In the genomic region with DNA sequence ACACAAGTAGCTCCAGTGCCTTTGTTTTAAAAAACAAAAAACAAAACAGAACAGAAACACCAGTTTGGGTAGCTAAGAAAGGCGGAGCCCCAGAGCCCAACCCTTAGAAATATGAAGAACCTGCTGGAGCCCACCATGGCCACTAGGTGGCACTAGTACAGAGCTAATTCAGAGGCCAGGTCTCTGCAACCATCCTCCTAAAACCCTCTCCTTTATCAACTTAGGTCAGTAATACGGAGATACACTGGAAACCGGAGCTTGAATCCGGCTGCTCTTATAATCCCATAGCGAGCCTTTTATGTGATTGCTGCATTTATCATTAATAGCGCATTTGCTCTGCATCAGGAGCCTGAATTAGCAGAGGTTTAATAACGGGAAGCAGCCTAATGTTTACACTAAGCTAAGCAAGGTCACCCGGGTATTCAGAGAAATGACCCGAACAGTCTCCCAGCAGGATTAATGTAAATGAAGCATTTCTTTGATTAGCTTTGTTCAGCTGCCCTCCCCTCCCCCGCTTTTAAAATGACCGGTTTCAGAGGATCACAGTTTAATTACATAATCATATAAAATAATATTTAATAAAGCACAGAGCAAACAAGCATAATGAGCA, we compare ENCODE assay signal across 8 mouse cellular contexts. TPM values are rescaled to one million over a fixed set of nuclear protein-coding genes. Genes with fewer than 3 reads are reported as not detected.
A peak's percentile ranks its signal among the peaks of the same experiment; 100 is the strongest.
DNase-seq lines count a peak whose midpoint lies in the region; ATAC-seq and TF ChIP-seq lines count a peak whose summit lies in the region.

No protein-coding gene starts in this region.

- under 1% methylated on average over 11 of the region's 11 CpGs for WGBS in forebrain, embryonic 12.5 days
- WGBS in heart, embryonic 16.5 days, result 3% methylated on average over 11 of the region's 11 CpGs
- WGBS in liver, embryonic 13.5 days (ENCODE audit: insufficient replicate concordance), result 3% methylated on average over 11 of the region's 11 CpGs
- WGBS in stomach, embryonic 16.5 days, result 2% methylated on average over 11 of the region's 11 CpGs

- no peak overlapping the region for H3K27ac ChIP-seq in ES-Bruce4 (ENCODE audit: insufficient read depth, low read length)
- H3K27ac ChIP-seq in forebrain, embryonic 12.5 days, result peak overlapping the region; percentile 82
- H3K27ac ChIP-seq in heart, embryonic 16.5 days (ENCODE audit: low read length), result no peak overlapping the region
- H3K27ac ChIP-seq in liver, embryonic 13.5 days, result no peak overlapping the region
- no peak overlapping the region for H3K27ac ChIP-seq in stomach, embryonic 16.5 days (ENCODE audit: low read length)

- H3K36me3 ChIP-seq in ES-Bruce4 (ENCODE audit: control insufficient read depth, insufficient read depth, low read length, poor library complexity, severe bottlenecking), result no peaks in the 10 kb centered on the region
- no peaks in the 10 kb centered on the region for H3K36me3 ChIP-seq in forebrain, embryonic 12.5 days (replicated peaks)
- no peaks in the 10 kb centered on the region for H3K36me3 ChIP-seq in heart, embryonic 16.5 days (ENCODE audit: control insufficient read depth, insufficient read depth)
- no peaks in the 10 kb centered on the region for H3K36me3 ChIP-seq in liver, embryonic 13.5 days
- H3K36me3 ChIP-seq in stomach, embryonic 16.5 days (ENCODE audit: control insufficient read depth, insufficient read depth, low read length), result no peaks in the 10 kb centered on the region

- H3K9ac ChIP-seq in ES-Bruce4 (ENCODE audit: low read depth, poor library complexity, severe bottlenecking), result peak overlapping the region; percentile 58
- peak overlapping the region; percentile 51; the same call in 1 of the 2 replicates for H3K9ac ChIP-seq in forebrain, embryonic 12.5 days
- H3K9ac ChIP-seq in heart, embryonic 16.5 days (ENCODE audit: low read length), result peak overlapping the region; percentile 49; the same call in 1 of the 2 replicates
- no peak overlapping the region for H3K9ac ChIP-seq in liver, embryonic 13.5 days
- H3K9ac ChIP-seq in stomach, embryonic 16.5 days (ENCODE audit: low read length), result 0 out of 2 replicates have a peak overlapping the region, but pooled peaks have one; percentile 43

- no peaks in the 10 kb centered on the region for H3K27me3 ChIP-seq in ES-Bruce4 (ENCODE audit: control insufficient read depth, insufficient read depth, low read length, poor library complexity, severe bottlenecking)
- peaks cover 6% of the 10 kb centered on the region; the same call in 1 of the 2 replicates for H3K27me3 ChIP-seq in forebrain, embryonic 12.5 days
- peaks cover 3% of the 10 kb centered on the region; the same call in 1 of the 2 replicates for H3K27me3 ChIP-seq in heart, embryonic 16.5 days (ENCODE audit: control insufficient read depth, insufficient read depth, low read length)
- peaks cover 34% of the 10 kb centered on the region for H3K27me3 ChIP-seq in liver, embryonic 13.5 days
- no peaks in the 10 kb centered on the region for H3K27me3 ChIP-seq in stomach, embryonic 16.5 days (ENCODE audit: control insufficient read depth, insufficient read depth, low read length)

- H3K4me3 ChIP-seq in ES-Bruce4 (ENCODE audit: low read depth, low read length), result no peak overlapping the region
- H3K4me3 ChIP-seq in forebrain, embryonic 12.5 days (replicated peaks), result peak overlapping the region; percentile 31
- H3K4me3 ChIP-seq in heart, embryonic 16.5 days (ENCODE audit: low read length), result peak overlapping the region; percentile 43
- 0 out of 2 replicates have a peak overlapping the region, but pooled peaks have one; percentile 6 for H3K4me3 ChIP-seq in liver, embryonic 13.5 days (replicated peaks)
- peak overlapping the region; percentile 26 for H3K4me3 ChIP-seq in stomach, embryonic 16.5 days (replicated peaks; ENCODE audit: low read length)

- TF ChIP-seq CTCF in ES-Bruce4 (IDR thresholded peaks at IDR 0.05; ENCODE audit: low read depth, low read length), result peak; percentile 62

- no peaks in the 10 kb centered on the region for H3K9me3 ChIP-seq in ES-Bruce4 (replicated peaks; ENCODE audit: control insufficient read depth, insufficient read depth, low read length, poor library complexity, severe bottlenecking)
- H3K9me3 ChIP-seq in forebrain, embryonic 12.5 days, result no peaks in the 10 kb centered on the region
- H3K9me3 ChIP-seq in heart, embryonic 16.5 days (replicated peaks; ENCODE audit: control insufficient read depth, low read length), result peaks cover 4% of the 10 kb centered on the region
- H3K9me3 ChIP-seq in liver, embryonic 13.5 days (replicated peaks), result no peaks in the 10 kb centered on the region
- H3K9me3 ChIP-seq in stomach, embryonic 16.5 days (replicated peaks; ENCODE audit: control insufficient read depth, low read length), result no peaks in the 10 kb centered on the region

- no peak for TF ChIP-seq POLR2A in ES-Bruce4 (IDR thresholded peaks at IDR 0.05; ENCODE audit: insufficient read depth, low read length)

- peak overlapping the region; percentile 56 for H3K4me2 ChIP-seq in forebrain, embryonic 12.5 days
- H3K4me2 ChIP-seq in heart, embryonic 16.5 days (ENCODE audit: low read depth, low read length), result peak overlapping the region; percentile 71
- H3K4me2 ChIP-seq in liver, embryonic 13.5 days, result peak overlapping the region; percentile 51
- peak overlapping the region; percentile 53 for H3K4me2 ChIP-seq in stomach, embryonic 16.5 days (ENCODE audit: low read depth, low read length)

- ATAC-seq in forebrain, embryonic 12.5 days (ENCODE audit: low FRiP score), result peak; percentile 76
- ATAC-seq in heart, embryonic 16.5 days (replicated peaks; ENCODE audit: extremely low read depth, insufficient read depth, low FRiP score), result peak; percentile 55; the same call in 1 of the 2 replicates
- no peak for ATAC-seq in liver, embryonic 13.5 days (ENCODE audit: low read depth)
- ATAC-seq in stomach, embryonic 16.5 days (ENCODE audit: insufficient read depth, low FRiP score), result peak; percentile 66

- TF ChIP-seq EP300 in ES-Bruce4 (IDR thresholded peaks at IDR 0.05; ENCODE audit: insufficient read depth, low read depth, low read length), result no peak

- DNase-seq in c-Kit-positive CD71-positive TER-119-positive erythroid progenitor cells, embryonic 14.5 days (ENCODE audit: low spot score), result peak; percentile 32
- DNase-seq in kidney, postnatal 25 days, result peak; percentile 67 to 74
- peak; percentile 37 for DNase-seq in liver, embryonic 13.5 days
- DNase-seq in natural killer cell, adult 2 months (ENCODE audit: low spot score in 2 of 2), result peak; percentile 42 to 67

- H3K4me1 ChIP-seq in ES-Bruce4 (ENCODE audit: control insufficient read depth, insufficient read depth, low read length), result peaks cover 4% of the 10 kb centered on the region
- H3K4me1 ChIP-seq in forebrain, embryonic 12.5 days, result peaks cover 29% of the 10 kb centered on the region
- H3K4me1 ChIP-seq in heart, embryonic 16.5 days (ENCODE audit: control insufficient read depth, insufficient read depth, low read length), result peaks cover 13% of the 10 kb centered on the region
- H3K4me1 ChIP-seq in liver, embryonic 13.5 days (replicated peaks), result peaks cover 15% of the 10 kb centered on the region
- peaks cover 13% of the 10 kb centered on the region for H3K4me1 ChIP-seq in stomach, embryonic 16.5 days (ENCODE audit: control insufficient read depth, insufficient read depth, low read length)

RNA-seq across cellular contexts. Expression of a gene that starts 53.9 kb away (rescaled TPM):
- not detected in 2 replicates for polyA plus RNA-seq in ES-Bruce4 (2011; ENCODE audit: insufficient read depth, insufficient read length, low read depth, missing spikeins)
- not detected in 2 replicates for polyA plus RNA-seq in forebrain, embryonic 12.5 days (2016; fragmentation: Nextera tagmentation; extraction: Ambion mirVana)
- not detected in 2 replicates for polyA plus RNA-seq in heart, embryonic 16.5 days (2015; fragmentation: Nextera tagmentation; extraction: Ambion mirVana)
- polyA plus RNA-seq in liver, embryonic 13.5 days (2015; fragmentation: Nextera tagmentation; extraction: Ambion mirVana), result not detected in 2 replicates
- polyA plus RNA-seq in stomach, embryonic 16.5 days (2015; fragmentation: Nextera tagmentation; extraction: Ambion mirVana), result not detected in 2 replicates
